Comparison of ENCODE assay signal across 29 mouse cellular contexts in the genomic region with DNA sequence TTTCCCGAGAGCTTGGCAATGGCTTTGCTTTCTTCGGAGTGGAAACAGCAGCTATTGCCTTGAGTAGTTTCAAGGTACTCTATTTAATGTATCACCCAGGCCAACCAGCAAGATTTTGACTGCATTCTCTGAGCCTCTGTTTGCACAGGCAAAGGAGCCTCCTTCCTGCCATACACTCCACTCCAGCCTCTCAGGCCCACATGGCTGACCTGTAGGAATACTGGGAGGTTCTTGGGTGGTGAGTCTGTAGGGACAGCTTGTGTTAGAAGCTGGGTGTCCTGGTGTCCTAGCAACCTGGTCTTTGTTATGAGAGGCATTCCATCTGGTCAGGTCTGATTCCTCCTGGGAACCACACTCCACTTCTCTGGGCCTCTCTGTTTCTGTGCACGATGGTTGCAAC. TPM values are rescaled to one million over a fixed set of nuclear protein-coding genes. Genes with fewer than 3 reads are reported as not detected.
"Had no signal": no experiment of that assay in that cellular context is flagged by ENCODE, and none has a peak within 500 bp of the region (broad histone marks: within the 10 kb centered on the region; RNA-seq: fewer than 3 reads in every experiment).

A gene (minus strand): TSS at position 276 of the 400 bp plus-strand sequence.

- H3K27ac ChIP-seq: kidney, embryonic 15.5 days; left cerebral cortex, adult 2 months; liver, embryonic 13.5 days; macrophage; midbrain, embryonic 13.5 days; neural tube, embryonic 12.5 days; neural tube, embryonic 15.5 days; stomach, postnatal 0 days had no signal

- H3K9ac ChIP-seq: kidney, embryonic 15.5 days; liver, embryonic 13.5 days; midbrain, embryonic 13.5 days; neural tube, embryonic 12.5 days; neural tube, embryonic 15.5 days had no signal

- H3K4me2 ChIP-seq: kidney, embryonic 15.5 days; liver, embryonic 13.5 days; midbrain, embryonic 13.5 days; neural tube, embryonic 12.5 days; neural tube, embryonic 15.5 days had no signal

- H3K27me3 ChIP-seq: kidney, embryonic 15.5 days; liver, embryonic 13.5 days; midbrain, embryonic 13.5 days; neural tube, embryonic 12.5 days; neural tube, embryonic 15.5 days had no signal

- DNase-seq: kidney, adult 11 months; kidney, adult 8-10 months; kidney, postnatal 10 days; kidney, postnatal 36 days; layer of hippocampus, postnatal 36 days; liver, embryonic 13.5 days; right cerebral cortex, adult 18-20 months; right cerebral cortex, postnatal 14 days; right cerebral cortex, postnatal 4 days; thymus, adult 18-20 months; thymus, postnatal 36 days had no signal

- H3K4me3 ChIP-seq: kidney, embryonic 15.5 days; left cerebral cortex, adult 2 months; liver, embryonic 13.5 days; midbrain, embryonic 13.5 days; neural tube, embryonic 12.5 days; neural tube, embryonic 15.5 days had no signal

- ATAC-seq: inflammation-experienced regulatory T-cells, adult 6 months; midbrain, embryonic 13.5 days had no signal

- H3K4me1 ChIP-seq: kidney, embryonic 15.5 days; liver, embryonic 13.5 days; midbrain, embryonic 13.5 days; neural tube, embryonic 12.5 days; neural tube, embryonic 15.5 days had no signal

- H3K9me3 ChIP-seq: kidney, embryonic 15.5 days; midbrain, embryonic 13.5 days; neural tube, embryonic 12.5 days; neural tube, embryonic 15.5 days had no signal

RNA-seq across cellular contexts. Expression of the gene that starts here (rescaled TPM):
- total RNA-seq: layer of hippocampus, adult 8-10 months; layer of hippocampus, postnatal 10 days; layer of hippocampus, postnatal 36 days; left cerebral cortex, adult 2 months; left cerebral cortex, postnatal 10 days; left cerebral cortex, postnatal 36 days; liver, adult 2 months; megakaryocyte, adult 5-6 weeks; midbrain, postnatal 0 days had no signal
- polyA plus RNA-seq: limb, embryonic 11.5 days; liver, adult 2 months; liver, embryonic 13.5 days; liver, embryonic 16.5 days; macrophage; urinary bladder, adult 2 months had no signal
